Mouse (Mus musculus) small intestine, adult 2 months (tissue): ENCODE results near the gene Parp11.

Source experiments
- CTCF ChIP-seq: fragments of 200-500 bp; IDR thresholded peaks from 2 replicates; pipeline ENCODE4 v1.5.1; 2012; ENCODE audit warnings: low read depth, mild to moderate bottlenecking, control low read depth, inconsistent platforms, low read length, moderate library complexity, mixed read lengths; ENCODE audit not compliant: insufficient replicate concordance, insufficient read length; ENCODE audit errors: extremely low read depth
- POLR2A ChIP-seq: fragments of 200-500 bp; IDR thresholded peaks from 2 replicates; pipeline ENCODE4 v1.6.1; 2012; ENCODE audit warnings: low read depth, mild to moderate bottlenecking, control low read depth, inconsistent platforms, low read length, moderate library complexity

GRCm38 (mm10) chr6:127440416-127441104 is 6.1 kb upstream of the Parp11 start:
- TF ChIP-seq POLR2A (no peak), CTCF (no peak)
